Mouse (Mus musculus): Measurements from ENCODE around the gene Gpkow. TPM values are rescaled to one million over a fixed set of nuclear protein-coding genes. Genes with fewer than 3 reads are reported as not detected.

Gpkow gene
- polyA plus RNA-seq, 1 experiment from 2014 or later: 43.2 TPM

- Histone ChIP-seq H3K36me3 (peaks cover 31% of the 10 kb centered on the region; the same call in 1 of the 2 replicates), H3K27ac (no peak overlapping the region), H3K27me3 (no peaks in the 10 kb centered on the region), H3K4me1 (replicated peaks) (peaks cover 11% of the 10 kb centered on the region), H3K4me3 (replicated peaks) (no peak overlapping the region), H3K9ac (replicated peaks) (no peak overlapping the region; the same call in 1 of the 2 replicates), H3K4me2 (no peak overlapping the region), H3K9me3 (no peaks in the 10 kb centered on the region)
- no peak for ATAC-seq (ENCODE audit: insufficient number of reproducible peaks, insufficient read depth, low FRiP score, low TSS enrichment, low read depth)
- 84% methylated on average over 13 of the region's 13 CpGs for WGBS
These were observed 30.2 kb downstream of the Gpkow start for GRCm38 (mm10) chrX:7727176-7727575.

- Histone ChIP-seq H3K9ac (replicated peaks) (peak within 1 kb of the TSS; percentile 53), H3K4me2 (peak within 1 kb of the TSS; percentile 60), H3K4me3 (replicated peaks) (peak within 1 kb of the TSS; percentile 48), H3K4me1 (replicated peaks) (peaks cover 7% of the 10 kb centered on the region; the same call in 1 of the 2 replicates), H3K36me3 (peaks cover 33% of the 10 kb centered on the region; the same call in 1 of the 2 replicates), H3K27ac (peak within 1 kb of the TSS; percentile 62; the same call in 1 of the 2 replicates), H3K9me3 (no peaks in the 10 kb centered on the region), H3K27me3 (no peaks in the 10 kb centered on the region)
- peak; percentile 90 for ATAC-seq (ENCODE audit: insufficient number of reproducible peaks, insufficient read depth, low FRiP score, low TSS enrichment, low read depth)
- WGBS: 16% methylated on average over 42 of the region's 42 CpGs
These were observed 31.4 kb downstream of the Gpkow start, which contains the start of gene Praf2 for GRCm38 (mm10) chrX:7728215-7728921. Gene Praf2 (plus strand): TSS chrX:7728439.

DNA sequence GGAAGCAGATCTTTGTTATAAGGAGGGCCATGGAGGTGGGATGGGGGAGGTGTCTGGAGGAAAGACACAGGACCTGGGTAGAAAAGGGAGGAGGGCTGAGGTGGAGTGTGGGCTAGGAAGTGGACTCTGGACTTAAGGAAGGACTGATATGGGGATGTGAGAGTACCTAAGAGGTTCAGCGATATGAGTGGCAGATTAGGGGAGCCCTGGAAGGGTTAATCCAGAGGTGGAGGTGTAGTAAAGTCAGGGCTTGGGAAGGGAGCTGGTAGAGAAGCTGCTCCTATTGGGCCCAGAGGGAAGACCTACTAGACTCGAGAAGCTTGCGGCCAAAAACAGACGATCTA lies 32.0 kb downstream of the Gpkow start:
- H3K9ac ChIP-seq (replicated peaks): peak overlapping the region; percentile 53
- H3K36me3 ChIP-seq: peaks cover 34% of the 10 kb centered on the region; the same call in 1 of the 2 replicates
- WGBS: 17% methylated on average over 4 of the region's 4 CpGs
- H3K27me3 ChIP-seq: no peaks in the 10 kb centered on the region
- peak overlapping the region; percentile 60 for H3K4me2 ChIP-seq
- H3K9me3 ChIP-seq: no peaks in the 10 kb centered on the region
- H3K27ac ChIP-seq: 0 out of 2 replicates have a peak overlapping the region, but pooled peaks have one; percentile 17
- peaks cover 7% of the 10 kb centered on the region; the same call in 1 of the 2 replicates for H3K4me1 ChIP-seq (replicated peaks)
- H3K4me3 ChIP-seq (replicated peaks): peak overlapping the region; percentile 48
- 0 out of 2 replicates have a peak, but pooled peaks have one; percentile 0 for ATAC-seq (ENCODE audit: insufficient number of reproducible peaks, insufficient read depth, low FRiP score, low TSS enrichment, low read depth)

DNA sequence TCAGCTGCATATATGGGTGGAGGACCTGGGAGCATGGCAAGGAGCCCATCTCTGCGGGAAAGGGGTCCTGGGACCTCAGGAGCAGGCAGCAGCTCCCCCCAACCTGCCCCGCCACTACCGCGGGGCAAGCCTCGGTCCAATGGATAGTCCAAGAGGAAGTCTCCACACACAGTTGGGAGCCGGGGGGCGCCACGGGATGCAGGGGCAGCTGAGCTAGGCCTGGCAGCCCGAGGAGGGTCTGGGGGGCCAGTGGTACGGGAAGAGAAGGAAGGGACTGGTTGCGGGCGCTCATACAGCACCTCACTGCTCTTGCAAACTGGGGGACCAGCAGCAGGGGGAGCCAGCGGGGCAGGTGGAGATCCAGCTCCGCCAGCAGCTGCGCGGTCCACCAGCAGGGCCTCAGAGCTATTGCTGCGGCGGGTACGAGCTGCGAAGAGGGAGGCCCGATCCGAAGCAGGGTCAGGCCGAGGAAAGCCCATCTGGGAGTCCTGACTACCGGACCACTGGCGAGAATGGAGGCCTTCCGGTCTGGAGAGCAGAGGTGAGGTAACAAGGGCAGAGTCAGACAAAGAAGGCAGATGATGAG lies 36.7 kb downstream of the Gpkow start:
- Histone ChIP-seq H3K27me3 (no peaks in the 10 kb centered on the region), H3K9me3 (no peaks in the 10 kb centered on the region), H3K4me2 (no peak overlapping the region), H3K4me1 (replicated peaks) (peaks cover 7% of the 10 kb centered on the region; the same call in 1 of the 2 replicates), H3K4me3 (replicated peaks) (no peak overlapping the region), H3K9ac (replicated peaks) (no peak overlapping the region), H3K36me3 (peaks cover 28% of the 10 kb centered on the region; the same call in 1 of the 2 replicates), H3K27ac (no peak overlapping the region)
- no peak for ATAC-seq (ENCODE audit: insufficient number of reproducible peaks, insufficient read depth, low FRiP score, low TSS enrichment, low read depth)
- WGBS: 37% methylated on average over 25 of the region's 26 CpGs

DNA sequence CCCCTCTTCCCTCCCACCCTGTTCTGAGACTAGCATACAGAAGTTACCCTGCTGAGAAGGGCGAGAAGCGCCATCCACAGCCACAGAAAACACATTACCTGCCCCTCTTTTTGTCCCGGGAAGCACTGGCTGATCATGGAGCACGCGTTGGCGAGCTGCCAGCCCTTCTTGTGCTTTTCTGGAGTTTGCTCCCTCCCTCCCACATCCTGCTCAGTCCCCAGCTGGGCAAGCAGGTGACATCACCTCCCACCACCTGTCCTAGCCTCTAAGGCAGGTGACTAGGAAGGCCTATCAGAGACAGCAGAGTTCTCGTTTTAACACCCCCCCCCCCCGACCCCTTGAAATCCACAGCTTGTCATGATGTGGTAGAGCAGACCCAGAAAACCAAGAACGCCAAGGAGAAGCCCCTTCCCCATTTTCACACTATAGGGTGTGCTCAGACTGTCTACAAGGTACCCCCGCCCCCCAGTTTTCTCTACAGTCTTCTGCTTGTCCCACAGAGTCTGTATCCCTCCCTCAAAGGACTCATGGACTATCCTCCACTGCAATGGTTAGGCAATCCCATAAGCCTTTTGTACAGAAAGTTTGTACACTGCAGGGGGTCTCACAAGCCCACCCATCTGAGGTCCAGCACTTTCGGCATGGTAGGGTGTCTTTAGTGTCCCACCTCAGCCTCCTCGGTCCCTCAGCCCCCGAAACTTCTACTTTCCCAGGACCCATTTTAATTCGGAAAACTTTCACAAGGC lies 42.6 kb downstream of the Gpkow start:
- 69% methylated on average over 14 of the region's 14 CpGs for WGBS
- no peaks in the 10 kb centered on the region for H3K9me3 ChIP-seq
- no peak overlapping the region for H3K9ac ChIP-seq (replicated peaks)
- H3K4me2 ChIP-seq: no peak overlapping the region
- no peaks in the 10 kb centered on the region for H3K4me1 ChIP-seq (replicated peaks)
- no peak overlapping the region for H3K27ac ChIP-seq
- H3K27me3 ChIP-seq: no peaks in the 10 kb centered on the region
- no peak for ATAC-seq (ENCODE audit: insufficient number of reproducible peaks, insufficient read depth, low FRiP score, low TSS enrichment, low read depth)
- peaks cover 24% of the 10 kb centered on the region; the same call in 1 of the 2 replicates for H3K36me3 ChIP-seq
- H3K4me3 ChIP-seq (replicated peaks): no peak overlapping the region

- no peak overlapping the region for H3K9ac ChIP-seq (replicated peaks)
- no peak overlapping the region for H3K4me3 ChIP-seq (replicated peaks)
- H3K9me3 ChIP-seq: no peaks in the 10 kb centered on the region
- H3K4me2 ChIP-seq: no peak overlapping the region
- no peaks in the 10 kb centered on the region for H3K4me1 ChIP-seq (replicated peaks)
- no peak for ATAC-seq (ENCODE audit: insufficient number of reproducible peaks, insufficient read depth, low FRiP score, low TSS enrichment, low read depth)
- WGBS: 58% methylated on average over 10 of the region's 10 CpGs
- peaks cover 19% of the 10 kb centered on the region; the same call in 1 of the 2 replicates for H3K36me3 ChIP-seq
- no peak overlapping the region for H3K27ac ChIP-seq
- H3K27me3 ChIP-seq: no peaks in the 10 kb centered on the region
These were observed 43.3 kb downstream of the Gpkow start for GRCm38 (mm10) chrX:7740082-7740819.

GRCm38 (mm10) chrX:7741103-7741502 lies 44.2 kb downstream of the Gpkow start:
- H3K27me3 ChIP-seq: no peaks in the 10 kb centered on the region
- H3K9me3 ChIP-seq: no peaks in the 10 kb centered on the region
- ATAC-seq (ENCODE audit: insufficient number of reproducible peaks, insufficient read depth, low FRiP score, low TSS enrichment, low read depth): no peak
- peaks cover 12% of the 10 kb centered on the region; the same call in 1 of the 2 replicates for H3K36me3 ChIP-seq
- H3K4me2 ChIP-seq: no peak overlapping the region
- H3K27ac ChIP-seq: no peak overlapping the region
- WGBS: 73% methylated on average over 5 of the region's 5 CpGs
- no peak overlapping the region for H3K9ac ChIP-seq (replicated peaks)
- H3K4me3 ChIP-seq (replicated peaks): no peak overlapping the region
- H3K4me1 ChIP-seq (replicated peaks): no peaks in the 10 kb centered on the region

GRCm38 (mm10) chrX:7743470-7743869 lies 46.5 kb downstream of the Gpkow start:
- 56% methylated on average over 5 of the region's 5 CpGs for WGBS
- H3K9me3 ChIP-seq: no peaks in the 10 kb centered on the region
- no peak overlapping the region for H3K4me2 ChIP-seq
- H3K4me3 ChIP-seq (replicated peaks): no peak overlapping the region
- H3K27ac ChIP-seq: no peak overlapping the region
- no peak for ATAC-seq (ENCODE audit: insufficient number of reproducible peaks, insufficient read depth, low FRiP score, low TSS enrichment, low read depth)
- no peak overlapping the region for H3K9ac ChIP-seq (replicated peaks)
- no peaks in the 10 kb centered on the region for H3K36me3 ChIP-seq
- H3K4me1 ChIP-seq (replicated peaks): no peaks in the 10 kb centered on the region
- no peaks in the 10 kb centered on the region for H3K27me3 ChIP-seq

DNA sequence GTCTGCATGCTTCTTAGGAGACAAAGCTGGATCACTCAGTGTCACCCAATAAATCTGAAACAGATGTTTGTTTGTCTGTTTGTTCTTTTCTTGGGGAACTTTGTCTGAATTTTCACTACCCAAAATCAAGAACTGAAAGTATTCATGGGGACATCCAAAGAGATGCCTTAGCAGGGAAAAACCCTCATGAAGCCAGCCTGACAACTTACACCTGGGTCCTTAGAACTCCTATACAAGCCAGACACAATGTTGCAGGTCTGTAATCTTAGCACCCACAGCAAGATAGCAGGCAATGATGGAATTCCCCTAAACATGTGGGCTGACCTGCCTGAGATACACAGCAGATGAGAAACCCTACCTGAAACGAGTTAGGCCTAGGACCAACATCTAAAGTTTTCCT lies 48.0 kb downstream of the Gpkow start:
- Histone ChIP-seq H3K9ac (replicated peaks) (no peak overlapping the region), H3K9me3 (no peaks in the 10 kb centered on the region), H3K36me3 (no peaks in the 10 kb centered on the region), H3K27me3 (no peaks in the 10 kb centered on the region), H3K27ac (no peak overlapping the region), H3K4me1 (replicated peaks) (0 out of 2 replicates have a peak, but pooled peaks cover 5% of the 10 kb centered on the region), H3K4me3 (replicated peaks) (no peak overlapping the region), H3K4me2 (no peak overlapping the region)
- 13% methylated on average over 1 of the region's 1 CpGs for WGBS
- ATAC-seq (ENCODE audit: insufficient number of reproducible peaks, insufficient read depth, low FRiP score, low TSS enrichment, low read depth): no peak

DNA sequence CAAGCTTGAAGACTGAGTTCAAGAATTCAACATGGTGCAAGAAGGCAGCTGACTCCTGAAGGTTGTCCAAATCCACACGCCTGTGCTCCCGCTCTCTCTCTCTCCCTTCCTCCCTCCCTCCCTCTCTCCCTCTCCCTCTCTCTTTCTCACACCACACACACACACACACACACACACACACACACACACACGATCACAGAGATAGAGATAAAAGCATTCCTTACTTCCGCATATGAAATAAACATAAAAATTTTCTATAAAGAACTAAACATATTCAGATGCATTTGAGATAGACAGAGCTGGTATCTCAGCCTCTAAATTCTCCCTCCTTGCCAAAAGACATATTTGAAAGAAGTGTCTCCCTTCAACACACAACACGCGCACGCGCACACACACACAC lies 48.5 kb downstream of the Gpkow start:
- H3K4me3 ChIP-seq (replicated peaks): no peak overlapping the region
- H3K4me1 ChIP-seq (replicated peaks): 0 out of 2 replicates have a peak, but pooled peaks cover 7% of the 10 kb centered on the region
- no peak overlapping the region for H3K4me2 ChIP-seq
- ATAC-seq (ENCODE audit: insufficient number of reproducible peaks, insufficient read depth, low FRiP score, low TSS enrichment, low read depth): no peak
- H3K9me3 ChIP-seq: no peaks in the 10 kb centered on the region
- no peak overlapping the region for H3K27ac ChIP-seq
- H3K36me3 ChIP-seq: no peaks in the 10 kb centered on the region
- H3K27me3 ChIP-seq: no peaks in the 10 kb centered on the region
- 85% methylated on average over 8 of the region's 8 CpGs for WGBS
- H3K9ac ChIP-seq (replicated peaks): no peak overlapping the region
